8 mouse cellular contexts compared by ENCODE assay signal in the genomic region with DNA sequence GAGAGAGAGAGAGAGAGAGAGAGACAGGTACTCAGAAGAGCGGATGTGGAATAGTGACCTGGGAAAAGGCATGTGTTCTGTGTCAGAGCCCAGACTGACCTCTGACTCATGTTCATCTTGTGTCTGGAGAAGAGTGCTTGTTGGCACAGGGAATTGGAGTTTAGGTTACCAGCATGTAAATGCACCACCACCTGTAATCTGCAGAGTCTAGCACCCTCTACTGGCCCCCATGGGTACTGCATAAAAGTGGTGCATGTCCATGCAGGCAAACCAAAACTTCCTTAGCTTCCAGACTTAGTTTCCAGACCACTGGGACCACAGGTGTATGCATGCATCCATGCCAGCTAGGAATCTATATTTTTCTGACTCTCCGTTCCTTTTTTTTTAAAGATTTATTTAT. TPM values are rescaled to one million over a fixed set of nuclear protein-coding genes. Genes with fewer than 3 reads are reported as not detected.
A peak's percentile ranks its signal among the peaks of the same experiment; 100 is the strongest.
DNase-seq lines count a peak whose midpoint lies in the region; ATAC-seq lines count a peak whose summit lies in the region.

No protein-coding gene starts in this region.

- ATAC-seq in kidney, embryonic 16.5 days (ENCODE audit: low FRiP score, low TSS enrichment): peak; percentile 64; the same call in 1 of the 2 replicates
- peak; percentile 42 for ATAC-seq in liver, embryonic 11.5 days (replicated peaks; ENCODE audit: low FRiP score)
- peak; percentile 90 for ATAC-seq in neutrophil, adult 5-6 weeks (ENCODE audit: extremely low read depth, insufficient number of reproducible peaks, low FRiP score, poor library complexity, severe bottlenecking)

- peak; percentile 88 to 89 for DNase-seq in B cell, adult 2 months
- peak; percentile 95 for DNase-seq in adipocyte (ENCODE audit: low spot score)
- peak; percentile 94 for DNase-seq in embryo, embryonic 10.5 days (ENCODE audit: low spot score)
- DNase-seq in heart, adult 8-10 months (ENCODE audit: low spot score): peak; percentile 77
- peak; percentile 89 for DNase-seq in liver, embryonic 11.5 days (ENCODE audit: low spot score)
- DNase-seq in testis, postnatal 10 days (ENCODE audit: low spot score): peak; percentile 89

- no peaks in the 10 kb centered on the region for H3K36me3 ChIP-seq in kidney, embryonic 16.5 days (ENCODE audit: insufficient read depth, low read length)
- H3K36me3 ChIP-seq in liver, embryonic 11.5 days (ENCODE audit: control insufficient read depth, insufficient read depth, low read length): no peaks in the 10 kb centered on the region

- H3K4me2 ChIP-seq in kidney, embryonic 16.5 days (replicated peaks; ENCODE audit: low read depth, low read length): no peak overlapping the region
- H3K4me2 ChIP-seq in liver, embryonic 11.5 days: no peak overlapping the region

- no peaks in the 10 kb centered on the region for H3K4me1 ChIP-seq in kidney, embryonic 16.5 days (ENCODE audit: insufficient read depth, low read length)
- H3K4me1 ChIP-seq in liver, embryonic 11.5 days (replicated peaks; ENCODE audit: control insufficient read depth, insufficient read depth, low read length): peaks cover 8% of the 10 kb centered on the region; the same call in 1 of the 2 replicates

- no peak overlapping the region for H3K4me3 ChIP-seq in kidney, embryonic 16.5 days (ENCODE audit: low read length)
- no peak overlapping the region for H3K4me3 ChIP-seq in liver, embryonic 11.5 days (ENCODE audit: low read depth, low read length)

- no peak overlapping the region for H3K27ac ChIP-seq in kidney, embryonic 16.5 days (ENCODE audit: low read length)
- H3K27ac ChIP-seq in liver, embryonic 11.5 days (ENCODE audit: low read depth, low read length): no peak overlapping the region

- WGBS in kidney, embryonic 16.5 days: 41% methylated on average over 2 of the region's 2 CpGs
- 46% methylated on average over 2 of the region's 2 CpGs for WGBS in liver, embryonic 11.5 days

- no peaks in the 10 kb centered on the region for H3K27me3 ChIP-seq in kidney, embryonic 16.5 days (ENCODE audit: insufficient read depth, low read length)
- no peaks in the 10 kb centered on the region for H3K27me3 ChIP-seq in liver, embryonic 11.5 days (replicated peaks; ENCODE audit: control insufficient read depth, insufficient read depth, low read length)

- no peaks in the 10 kb centered on the region for H3K9me3 ChIP-seq in kidney, embryonic 16.5 days (ENCODE audit: low read length)
- H3K9me3 ChIP-seq in liver, embryonic 11.5 days (ENCODE audit: control insufficient read depth, low read length): no peaks in the 10 kb centered on the region

- H3K9ac ChIP-seq in kidney, embryonic 16.5 days (replicated peaks; ENCODE audit: low read length): no peak overlapping the region
- no peak overlapping the region for H3K9ac ChIP-seq in liver, embryonic 11.5 days (ENCODE audit: low read depth, low read length)

RNA-seq across cellular contexts. Expression of a gene that starts 5.9 kb away (rescaled TPM):
- 100 to 1,000 TPM in 3 of 4 experiments, 10 to 100 TPM in 1; 90.8 to 107 (median 104) TPM for total RNA-seq in heart, adult 8-10 months (2022)
- 39.8 and 43.6 TPM in 2 replicates for polyA plus RNA-seq in kidney, embryonic 16.5 days (2015; fragmentation: Nextera tagmentation; extraction: Ambion mirVana)
- polyA plus RNA-seq in liver, embryonic 11.5 days (2014; fragmentation: Nextera tagmentation; extraction: Ambion mirVana): 14.6 and 17.0 TPM in 2 replicates
- total RNA-seq in neutrophil, adult 5-6 weeks (2017): 8.3 and 12.5 TPM in 2 replicates

RNA-seq across cellular contexts. Expression of a gene that starts 8.3 kb away (rescaled TPM):
- under 1 TPM; 0.38 to 0.60 (median 0.47) TPM for total RNA-seq in heart, adult 8-10 months (2022)
- polyA plus RNA-seq in kidney, embryonic 16.5 days (2015; fragmentation: Nextera tagmentation; extraction: Ambion mirVana): 1.1 and 1.3 TPM in 2 replicates
- 3.1 and 3.4 TPM in 2 replicates for polyA plus RNA-seq in liver, embryonic 11.5 days (2014; fragmentation: Nextera tagmentation; extraction: Ambion mirVana)
- total RNA-seq in neutrophil, adult 5-6 weeks (2017): not detected in 2 replicates

RNA-seq across cellular contexts. Expression of a gene that starts 25.6 kb away (rescaled TPM):
- 10 to 100 TPM; 35.8 to 38.4 (median 37.6) TPM for total RNA-seq in heart, adult 8-10 months (2022)
- polyA plus RNA-seq in kidney, embryonic 16.5 days (2015; fragmentation: Nextera tagmentation; extraction: Ambion mirVana): 34.2 and 38.6 TPM in 2 replicates
- polyA plus RNA-seq in liver, embryonic 11.5 days (2014; fragmentation: Nextera tagmentation; extraction: Ambion mirVana): 32.4 and 37.4 TPM in 2 replicates
- 4.4 TPM in 2 replicates for total RNA-seq in neutrophil, adult 5-6 weeks (2017)

RNA-seq across cellular contexts. Expression of a gene that starts 39.7 kb away (rescaled TPM):
- total RNA-seq in heart, adult 8-10 months (2022): not detected
- polyA plus RNA-seq in kidney, embryonic 16.5 days (2015; fragmentation: Nextera tagmentation; extraction: Ambion mirVana): not detected in 2 replicates
- polyA plus RNA-seq in liver, embryonic 11.5 days (2014; fragmentation: Nextera tagmentation; extraction: Ambion mirVana): 0.08 TPM in 1 of 2 replicates, not detected in the other
- total RNA-seq in neutrophil, adult 5-6 weeks (2017): 0.49 TPM in 1 of 2 replicates, not detected in the other

RNA-seq across cellular contexts. Expression of a gene that starts 45.9 kb away (rescaled TPM):
- 1 to 10 TPM; 6.0 to 8.5 (median 7.7) TPM for total RNA-seq in heart, adult 8-10 months (2022)
- 64.5 and 68.2 TPM in 2 replicates for polyA plus RNA-seq in kidney, embryonic 16.5 days (2015; fragmentation: Nextera tagmentation; extraction: Ambion mirVana)
- 67.5 and 71.2 TPM in 2 replicates for polyA plus RNA-seq in liver, embryonic 11.5 days (2014; fragmentation: Nextera tagmentation; extraction: Ambion mirVana)
- total RNA-seq in neutrophil, adult 5-6 weeks (2017): 13.6 and 17.5 TPM in 2 replicates
